13 mouse cellular contexts compared by ENCODE assay signal in genomic region chr4:107458907-107459306, GRCm38 (mm10). TPM values are rescaled to one million over a fixed set of nuclear protein-coding genes. Genes with fewer than 3 reads are reported as not detected.
A peak's percentile ranks its signal among the peaks of the same experiment; 100 is the strongest.
DNase-seq lines count a peak whose midpoint lies in the region; ATAC-seq and TF ChIP-seq lines count a peak whose summit lies in the region.
"Had no signal": no experiment of that assay in that cellular context is flagged by ENCODE, and none has a peak within 500 bp of the region (broad histone marks: within the 10 kb centered on the region; RNA-seq: fewer than 3 reads in every experiment).

No protein-coding gene starts in this region.

- no peak overlapping the region for H3K4me2 ChIP-seq in kidney, embryonic 15.5 days
- H3K4me2 ChIP-seq in liver, embryonic 13.5 days = peak overlapping the region; percentile 55
- H3K4me2 ChIP-seq in stomach, postnatal 0 days (replicated peaks; ENCODE audit: low read depth) = no peak overlapping the region
- H3K4me2 ChIP-seq: limb, embryonic 15.5 days had no signal

- no peak overlapping the region for H3K9ac ChIP-seq in kidney, embryonic 15.5 days
- H3K9ac ChIP-seq in liver, embryonic 13.5 days = peak overlapping the region; percentile 49
- H3K9ac ChIP-seq in stomach, postnatal 0 days (ENCODE audit: low read length) = no peak overlapping the region
- H3K9ac ChIP-seq: limb, embryonic 15.5 days had no signal

- H3K36me3 ChIP-seq in kidney, embryonic 15.5 days = no peaks in the 10 kb centered on the region
- no peaks in the 10 kb centered on the region for H3K36me3 ChIP-seq in liver, embryonic 13.5 days
- H3K36me3 ChIP-seq in stomach, postnatal 0 days (ENCODE audit: control insufficient read depth, insufficient read depth, low read length) = no peaks in the 10 kb centered on the region
- H3K36me3 ChIP-seq: G1E; limb, embryonic 15.5 days had no signal

- H3K27ac ChIP-seq in kidney, embryonic 15.5 days = no peak overlapping the region
- H3K27ac ChIP-seq in liver, embryonic 13.5 days = peak overlapping the region; percentile 90
- no peak overlapping the region for H3K27ac ChIP-seq in stomach, postnatal 0 days (replicated peaks)
- H3K27ac ChIP-seq: limb, embryonic 15.5 days had no signal

- 0 out of 2 replicates have a peak, but pooled peaks have one; percentile 21 for ATAC-seq in kidney, embryonic 15.5 days (replicated peaks; ENCODE audit: low FRiP score)
- ATAC-seq in liver, embryonic 13.5 days (ENCODE audit: low read depth) = peak; percentile 93
- peak; percentile 86 for ATAC-seq in stomach, postnatal 0 days (ENCODE audit: low FRiP score, low TSS enrichment)

- H3K27me3 ChIP-seq in kidney, embryonic 15.5 days = peaks cover 15% of the 10 kb centered on the region; the same call in 1 of the 2 replicates
- peaks cover 4% of the 10 kb centered on the region; the same call in 1 of the 2 replicates for H3K27me3 ChIP-seq in liver, embryonic 13.5 days
- H3K27me3 ChIP-seq in stomach, postnatal 0 days (ENCODE audit: control insufficient read depth, insufficient read depth, low read length) = no peaks in the 10 kb centered on the region

- no peak overlapping the region for H3K4me3 ChIP-seq in kidney, embryonic 15.5 days (replicated peaks)
- peak overlapping the region; percentile 19 for H3K4me3 ChIP-seq in liver, embryonic 13.5 days (replicated peaks)
- H3K4me3 ChIP-seq in stomach, postnatal 0 days (ENCODE audit: low read depth, low read length) = no peak overlapping the region
- H3K4me3 ChIP-seq: limb, embryonic 15.5 days; megakaryocyte, embryonic 14.5 days; myocyte had no signal

- no peak for DNase-seq in kidney, adult 11 months
- peak; percentile 73 for DNase-seq in c-Kit-negative CD71-positive TER-119-positive erythroid progenitor cells, embryonic 14.5 days (ENCODE audit: low read depth, low spot score)
- DNase-seq in liver, embryonic 13.5 days = peak; percentile 82
- DNase-seq in stomach, postnatal 0 days (ENCODE audit: low spot score) = peak; percentile 46
- DNase-seq in left cerebral cortex, adult 9 months (ENCODE audit: low spot score in 2 of 2) = no peak
- DNase-seq in adipocyte (ENCODE audit: low spot score) = no peak
- DNase-seq in gastrocnemius, postnatal 10 days = no peak
- DNase-seq: thymus, postnatal 4 days had no signal

- H3K9me3 ChIP-seq in kidney, embryonic 15.5 days (replicated peaks) = no peaks in the 10 kb centered on the region
- H3K9me3 ChIP-seq in liver, embryonic 13.5 days (replicated peaks) = no peaks in the 10 kb centered on the region
- H3K9me3 ChIP-seq in stomach, postnatal 0 days (ENCODE audit: control insufficient read depth, low read length) = no peaks in the 10 kb centered on the region
- H3K9me3 ChIP-seq: G1E; limb, embryonic 15.5 days had no signal

- 79% methylated on average over 17 of the region's 17 CpGs for WGBS in kidney, embryonic 15.5 days
- WGBS in liver, embryonic 13.5 days (ENCODE audit: insufficient replicate concordance) = 25% methylated on average over 17 of the region's 17 CpGs
- 67% methylated on average over 17 of the region's 17 CpGs for WGBS in stomach, postnatal 0 days

- TF ChIP-seq CTCF in stomach, postnatal 0 days (IDR thresholded peaks at IDR 0.05; ENCODE audit: low read depth) = no peak

- peaks cover 13% of the 10 kb centered on the region for H3K4me1 ChIP-seq in kidney, embryonic 15.5 days
- H3K4me1 ChIP-seq in liver, embryonic 13.5 days (replicated peaks) = peaks cover 35% of the 10 kb centered on the region
- no peaks in the 10 kb centered on the region for H3K4me1 ChIP-seq in stomach, postnatal 0 days (replicated peaks; ENCODE audit: control insufficient read depth, insufficient read depth)

- TF ChIP-seq EP300 in stomach, postnatal 0 days (optimal IDR thresholded peaks at IDR 0.05) = no peak

RNA-seq across cellular contexts. Expression of gene Glis1, which starts 24.5 kb away (rescaled TPM):
- polyA plus RNA-seq in kidney, embryonic 15.5 days (2015; fragmentation: Nextera tagmentation; extraction: Ambion mirVana) = 5.0 and 6.4 TPM in 2 replicates
- polyA plus RNA-seq in liver, embryonic 13.5 days (2015; fragmentation: Nextera tagmentation; extraction: Ambion mirVana) = 0.34 and 0.69 TPM in 2 replicates
- polyA plus RNA-seq in stomach, postnatal 0 days (2015; fragmentation: Nextera tagmentation; extraction: Ambion mirVana) = 0.47 and 0.74 TPM in 2 replicates
- 1 to 10 TPM in 1 of 2 experiments, under 1 TPM in 1; 0.93 to 1.4 TPM for total RNA-seq in gastrocnemius, postnatal 10 days (2021)

Comparison
In these comparisons a context has a peak if more than half of its experiments do, and no peak if none do; other contexts are left out.
1. ATAC-seq: peak in every context shown above with its lines; median percentile 93 in liver, embryonic 13.5 days; 86 in stomach, postnatal 0 days; 21 in kidney, embryonic 15.5 days.
2. DNase-seq: peak in c-Kit-negative CD71-positive TER-119-positive erythroid progenitor cells, embryonic 14.5 days (single experiment), liver, embryonic 13.5 days (single experiment) and stomach, postnatal 0 days (single experiment); none in kidney, adult 11 months (single experiment), left cerebral cortex, adult 9 months (0 of 2), adipocyte (single experiment) and gastrocnemius, postnatal 10 days (single experiment).